Mouse (Mus musculus): ENCODE measurements at regions not wholly inside any gene's neighbourhood (a gene's known extent, or its start where the extent isn't known, plus 50 kb on each side); places are given as distances from the start of the nearest gene placed in this dataset.

DNA sequence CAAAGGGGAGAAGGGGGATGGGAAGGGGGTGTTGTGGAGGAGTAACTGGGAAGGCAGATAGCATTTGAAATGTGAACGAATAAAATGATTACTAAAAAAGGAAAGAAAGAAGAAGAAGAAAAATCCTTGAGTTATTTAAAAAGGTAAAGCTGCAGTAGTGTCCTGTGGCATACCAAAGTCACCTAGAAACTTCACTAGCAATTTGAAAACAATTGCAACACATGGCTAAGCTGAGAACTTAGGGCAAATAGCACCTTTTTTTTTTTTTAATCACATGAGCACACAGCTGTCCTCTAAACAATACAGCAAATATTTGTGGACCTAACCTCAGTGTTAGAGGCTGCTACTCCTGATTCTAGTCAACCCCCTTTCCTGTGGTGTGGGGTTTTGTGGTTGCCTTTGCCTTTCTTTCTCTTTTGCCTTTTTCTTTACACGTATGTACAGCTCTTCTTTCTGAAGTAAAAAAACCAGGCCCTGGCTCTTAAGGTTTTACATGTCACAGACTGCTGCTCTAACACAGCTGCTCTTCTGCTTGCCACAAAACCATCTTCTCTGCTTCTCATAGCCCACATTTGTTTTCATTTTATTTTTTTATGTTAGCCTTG is 71.6 kb upstream of the Ctsc start:
- WGBS = 67% methylated on average over 2 of the region's 2 CpGs
- TF ChIP-seq CTCF (IDR thresholded peaks at IDR 0.05; ENCODE audit: low read depth) = no peak
- no peaks in the 10 kb centered on the region for H3K9me3 ChIP-seq (ENCODE audit: control insufficient read depth)

GRCm38 (mm10) chr7:88206914-88207710 is 70.8 kb upstream of the Ctsc start:
- no peaks in the 10 kb centered on the region for H3K27me3 ChIP-seq (replicated peaks; ENCODE audit: control insufficient read depth, insufficient read depth, low read length)
- no peak for ATAC-seq
- no peak overlapping the region for H3K4me3 ChIP-seq (ENCODE audit: low read depth, low read length)
- no peak overlapping the region for H3K9ac ChIP-seq (ENCODE audit: low read depth, low read length)
- no peaks in the 10 kb centered on the region for H3K4me1 ChIP-seq (replicated peaks; ENCODE audit: control insufficient read depth, insufficient read depth, low read length)
- no peaks in the 10 kb centered on the region for H3K36me3 ChIP-seq (ENCODE audit: control insufficient read depth, insufficient read depth)
- WGBS = 60% methylated on average over 10 of the region's 10 CpGs
- no peak overlapping the region for H3K4me2 ChIP-seq (replicated peaks; ENCODE audit: low read depth)
- TF ChIP-seq CTCF (IDR thresholded peaks at IDR 0.05; ENCODE audit: low read depth) = no peak
- H3K27ac ChIP-seq (ENCODE audit: low read depth, low read length) = no peak overlapping the region
- no peaks in the 10 kb centered on the region for H3K9me3 ChIP-seq (ENCODE audit: control insufficient read depth)

More for the DNA sequence above, 71.6 kb upstream of the Ctsc start:
- Histone ChIP-seq H3K27ac (ENCODE audit: low read depth, low read length) (no peak overlapping the region), H3K4me3 (ENCODE audit: low read depth, low read length) (no peak overlapping the region), H3K36me3 (ENCODE audit: control insufficient read depth, insufficient read depth) (no peaks in the 10 kb centered on the region), H3K9ac (ENCODE audit: low read depth, low read length) (no peak overlapping the region), H3K4me1 (replicated peaks; ENCODE audit: control insufficient read depth, insufficient read depth, low read length) (no peaks in the 10 kb centered on the region), H3K27me3 (replicated peaks; ENCODE audit: control insufficient read depth, insufficient read depth, low read length) (no peaks in the 10 kb centered on the region), H3K4me2 (replicated peaks; ENCODE audit: low read depth) (no peak overlapping the region)
- no peak for ATAC-seq

DNA sequence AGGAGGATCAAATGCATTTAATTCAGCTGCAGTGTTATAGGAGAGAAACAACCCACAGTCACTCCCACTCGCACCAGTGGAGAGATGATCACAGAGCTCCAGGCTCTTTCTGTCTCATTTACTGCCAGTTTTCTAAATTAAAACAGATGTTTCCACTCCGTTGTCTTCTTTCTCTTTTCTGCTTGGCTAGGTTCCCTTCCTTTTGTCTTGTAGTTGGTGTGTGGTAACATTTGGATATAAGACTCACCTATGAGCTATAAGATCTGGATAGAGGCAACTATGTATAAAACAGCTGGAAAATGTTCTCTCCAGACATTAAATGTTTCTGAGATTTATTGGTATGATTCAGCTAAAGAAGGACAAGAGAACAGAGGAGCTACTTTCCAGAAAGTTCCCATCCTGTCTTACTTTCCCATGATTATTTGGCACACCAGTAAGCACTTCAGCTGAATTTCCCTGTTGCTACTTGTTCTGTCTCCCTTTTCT is 63.1 kb upstream of the Ctsc start:
- Histone ChIP-seq H3K36me3 (ENCODE audit: control insufficient read depth, insufficient read depth) (no peaks in the 10 kb centered on the region), H3K4me1 (replicated peaks; ENCODE audit: control insufficient read depth, insufficient read depth, low read length) (no peaks in the 10 kb centered on the region), H3K9me3 (ENCODE audit: control insufficient read depth) (no peaks in the 10 kb centered on the region), H3K27ac (ENCODE audit: low read depth, low read length) (no peak overlapping the region), H3K9ac (ENCODE audit: low read depth, low read length) (no peak overlapping the region), H3K4me3 (ENCODE audit: low read depth, low read length) (no peak overlapping the region), H3K27me3 (replicated peaks; ENCODE audit: control insufficient read depth, insufficient read depth, low read length) (no peaks in the 10 kb centered on the region), H3K4me2 (replicated peaks; ENCODE audit: low read depth) (no peak overlapping the region)
- no peak for TF ChIP-seq CTCF (IDR thresholded peaks at IDR 0.05; ENCODE audit: low read depth)
- 66% methylated on average over 2 of the region's 2 CpGs for WGBS
- ATAC-seq = no peak

GRCm38 (mm10) chr7:88215425-88215824 is 62.5 kb upstream of the Ctsc start:
- TF ChIP-seq CTCF (IDR thresholded peaks at IDR 0.05; ENCODE audit: low read depth) = peak; percentile 63
- Histone ChIP-seq H3K4me2 (replicated peaks; ENCODE audit: low read depth) (no peak overlapping the region), H3K27ac (ENCODE audit: low read depth, low read length) (no peak overlapping the region), H3K4me1 (replicated peaks; ENCODE audit: control insufficient read depth, insufficient read depth, low read length) (no peaks in the 10 kb centered on the region), H3K36me3 (ENCODE audit: control insufficient read depth, insufficient read depth) (no peaks in the 10 kb centered on the region), H3K9me3 (ENCODE audit: control insufficient read depth) (no peaks in the 10 kb centered on the region), H3K27me3 (replicated peaks; ENCODE audit: control insufficient read depth, insufficient read depth, low read length) (no peaks in the 10 kb centered on the region), H3K9ac (ENCODE audit: low read depth, low read length) (no peak overlapping the region), H3K4me3 (ENCODE audit: low read depth, low read length) (no peak overlapping the region)
- WGBS = 89% methylated on average over 1 of the region's 1 CpGs
- no peak for ATAC-seq

GRCm38 (mm10) chr7:88222141-88222540 is 55.7 kb upstream of the Ctsc start:
- H3K27ac ChIP-seq (ENCODE audit: low read depth, low read length) = no peak overlapping the region
- H3K4me3 ChIP-seq (ENCODE audit: low read depth, low read length) = no peak overlapping the region
- ATAC-seq = no peak
- H3K36me3 ChIP-seq (ENCODE audit: control insufficient read depth, insufficient read depth) = no peaks in the 10 kb centered on the region
- H3K4me1 ChIP-seq (replicated peaks; ENCODE audit: control insufficient read depth, insufficient read depth, low read length) = no peaks in the 10 kb centered on the region
- no peak for TF ChIP-seq CTCF (IDR thresholded peaks at IDR 0.05; ENCODE audit: low read depth)
- no peaks in the 10 kb centered on the region for H3K9me3 ChIP-seq (ENCODE audit: control insufficient read depth)
- 86% methylated on average over 2 of the region's 2 CpGs for WGBS
- H3K4me2 ChIP-seq (replicated peaks; ENCODE audit: low read depth) = no peak overlapping the region
- H3K27me3 ChIP-seq (replicated peaks; ENCODE audit: control insufficient read depth, insufficient read depth, low read length) = no peaks in the 10 kb centered on the region
- H3K9ac ChIP-seq (ENCODE audit: low read depth, low read length) = no peak overlapping the region

DNA sequence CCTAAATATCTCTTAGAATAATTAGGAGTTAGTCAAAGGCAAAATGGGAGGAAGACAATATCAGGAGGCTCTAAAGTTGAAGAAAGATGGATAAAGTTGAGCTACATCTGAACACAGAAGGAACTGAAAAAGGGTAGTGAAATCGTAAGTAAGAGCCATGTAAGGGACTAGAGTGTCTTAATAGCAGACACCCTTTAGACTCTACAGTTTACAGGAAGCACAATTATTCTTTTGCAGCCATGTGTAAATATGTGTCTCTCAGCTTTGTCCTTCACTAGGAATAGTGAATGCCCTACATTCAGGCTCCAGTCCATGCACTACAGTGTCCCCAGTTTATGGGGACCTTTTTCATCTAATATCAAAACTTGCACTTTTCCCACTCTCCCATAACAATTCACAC is 52.1 kb upstream of the Ctsc start:
- no peak overlapping the region for H3K9ac ChIP-seq (ENCODE audit: low read depth, low read length)
- no peak overlapping the region for H3K4me3 ChIP-seq (ENCODE audit: low read depth, low read length)
- H3K27me3 ChIP-seq (replicated peaks; ENCODE audit: control insufficient read depth, insufficient read depth, low read length) = no peaks in the 10 kb centered on the region
- H3K4me2 ChIP-seq (replicated peaks; ENCODE audit: low read depth) = no peak overlapping the region
- H3K9me3 ChIP-seq (ENCODE audit: control insufficient read depth) = no peaks in the 10 kb centered on the region
- H3K27ac ChIP-seq (ENCODE audit: low read depth, low read length) = no peak overlapping the region
- 68% methylated on average over 1 of the region's 1 CpGs for WGBS
- no peak for ATAC-seq
- no peaks in the 10 kb centered on the region for H3K4me1 ChIP-seq (replicated peaks; ENCODE audit: control insufficient read depth, insufficient read depth, low read length)
- no peaks in the 10 kb centered on the region for H3K36me3 ChIP-seq (ENCODE audit: control insufficient read depth, insufficient read depth)
- no peak for TF ChIP-seq CTCF (IDR thresholded peaks at IDR 0.05; ENCODE audit: low read depth)
